Mouse (Mus musculus): ENCODE results near the gene Mrfap1. TPM values are rescaled to one million over a fixed set of nuclear protein-coding genes. Genes with fewer than 3 reads are reported as not detected.
A peak's percentile ranks its signal among the peaks of the same experiment; 100 is the strongest.
"Not testable (repeated sequence)": the region's sequence is repeated elsewhere in the genome, so short reads cannot be mapped to it uniquely, and the experiment has no call there.

Mrfap1 gene
- 279 and 318 TPM in 2 replicates for polyA plus RNA-seq (2015; fragmentation: Nextera tagmentation; extraction: Ambion mirVana)

DNA sequence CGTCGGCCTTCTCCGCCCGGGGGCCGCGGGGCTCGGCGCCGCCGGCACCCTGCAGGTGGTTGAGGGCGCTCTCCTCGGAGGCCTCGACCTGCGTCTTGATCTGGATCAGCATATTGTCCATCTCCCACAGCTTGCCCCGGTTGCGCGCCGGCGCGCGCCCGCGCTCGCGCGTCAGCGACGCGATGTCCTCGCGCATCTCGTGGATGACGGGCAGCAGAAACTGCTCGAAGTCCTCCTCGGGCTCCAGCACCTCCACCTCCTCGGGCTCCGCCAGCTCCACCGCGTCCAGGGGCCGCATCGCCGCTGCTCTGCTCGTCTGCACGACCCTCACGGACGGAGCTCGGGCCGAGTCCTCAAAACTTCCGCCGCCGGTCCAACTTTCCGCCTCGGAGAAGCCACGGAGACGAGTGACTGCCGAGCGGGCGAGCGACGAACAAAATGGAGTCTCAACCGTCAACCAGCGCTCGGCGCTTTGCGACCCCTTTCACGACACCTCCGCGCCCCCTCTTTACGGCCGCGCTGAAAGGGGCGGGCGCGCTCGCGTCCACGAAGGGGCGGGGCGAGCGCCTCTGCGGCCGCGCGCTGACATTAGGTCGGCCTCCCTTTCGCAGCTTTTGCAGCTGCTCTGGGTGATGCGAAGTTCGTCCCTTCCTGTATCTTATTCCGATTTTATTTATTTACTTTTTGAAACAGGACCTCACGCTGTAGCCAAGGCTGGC lies at the start of gene Mrfap1:
Mrfap1 (minus strand) TSS at position 477 of the 719 bp plus-strand sequence.
- Histone ChIP-seq H3K27ac (replicated peaks) (peak within 1 kb of the TSS; percentile 96), H3K9ac (peak within 1 kb of the TSS; percentile 88), H3K36me3 (peaks cover 20% of the 10 kb centered on the region), H3K4me1 (peaks cover 13% of the 10 kb centered on the region), H3K4me3 (peak within 1 kb of the TSS; percentile 61), H3K4me2 (peak within 1 kb of the TSS; percentile 70)
- ATAC-seq (ENCODE audit: extremely low read depth, insufficient number of reproducible peaks, low FRiP score, low TSS enrichment), result peak; percentile 68
- under 1% methylated on average over 90 of the region's 90 CpGs for WGBS
- H3K9me3 ChIP-seq; H3K27me3 ChIP-seq (replicated peaks): not testable (repeated sequence)

DNA sequence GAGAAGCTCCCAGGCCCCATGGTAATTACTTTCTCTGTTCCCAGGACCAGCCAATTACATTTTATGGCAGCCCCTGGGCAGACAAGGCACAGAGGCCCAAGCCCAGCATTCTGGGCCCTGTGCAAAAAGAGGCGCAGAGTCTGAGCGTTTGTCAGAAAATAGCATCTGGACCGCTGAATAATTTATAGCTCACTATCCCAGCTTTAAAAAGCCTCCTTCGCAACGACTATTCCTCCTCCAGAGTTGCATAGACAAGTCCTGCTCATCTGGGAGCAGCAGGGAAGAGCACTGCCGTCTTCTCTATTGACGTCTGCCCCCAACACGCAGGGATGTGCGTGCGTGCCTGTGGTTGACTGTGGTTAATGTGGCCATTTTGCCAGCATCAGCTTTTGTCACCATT lies 47.9 kb upstream of the Mrfap1 start:
- Histone ChIP-seq H3K9ac (no peak overlapping the region), H3K4me1 (no peaks in the 10 kb centered on the region), H3K27me3 (replicated peaks) (peaks cover 12% of the 10 kb centered on the region), H3K9me3 (no peaks in the 10 kb centered on the region), H3K4me3 (no peak overlapping the region), H3K27ac (replicated peaks) (no peak overlapping the region), H3K4me2 (no peak overlapping the region), H3K36me3 (no peaks in the 10 kb centered on the region)
- ATAC-seq (ENCODE audit: extremely low read depth, insufficient number of reproducible peaks, low FRiP score, low TSS enrichment), result no peak
- 78% methylated on average over 10 of the region's 10 CpGs for WGBS

DNA sequence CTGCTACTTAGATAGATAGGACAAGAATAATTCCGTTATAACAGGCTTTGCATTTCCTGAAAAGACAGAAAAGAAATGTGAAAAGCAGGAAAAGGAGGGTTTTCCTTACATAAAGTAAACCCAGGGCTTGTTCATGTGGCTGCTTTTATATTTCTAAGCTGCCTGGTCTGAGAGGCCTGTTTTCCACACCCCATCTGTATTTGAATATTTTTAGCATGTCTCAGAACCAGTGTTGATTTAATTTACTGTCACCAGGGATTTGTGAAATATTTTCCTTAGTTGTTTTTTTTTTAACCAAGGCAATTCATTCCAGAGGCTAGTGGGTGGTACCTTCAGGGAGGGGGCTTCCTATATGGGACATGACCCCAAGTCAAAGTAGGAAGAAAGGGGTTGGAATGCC lies 45.1 kb upstream of the Mrfap1 start:
- H3K4me2 ChIP-seq, result no peak overlapping the region
- no peak overlapping the region for H3K27ac ChIP-seq (replicated peaks)
- H3K9me3 ChIP-seq, result no peaks in the 10 kb centered on the region
- H3K4me1 ChIP-seq, result no peaks in the 10 kb centered on the region
- no peak overlapping the region for H3K9ac ChIP-seq
- WGBS, result 43% methylated on average over 1 of the region's 1 CpGs
- no peak for ATAC-seq (ENCODE audit: extremely low read depth, insufficient number of reproducible peaks, low FRiP score, low TSS enrichment)
- no peaks in the 10 kb centered on the region for H3K36me3 ChIP-seq
- 0 out of 2 replicates have a peak, but pooled peaks cover 7% of the 10 kb centered on the region for H3K27me3 ChIP-seq (replicated peaks)
- no peak overlapping the region for H3K4me3 ChIP-seq

DNA sequence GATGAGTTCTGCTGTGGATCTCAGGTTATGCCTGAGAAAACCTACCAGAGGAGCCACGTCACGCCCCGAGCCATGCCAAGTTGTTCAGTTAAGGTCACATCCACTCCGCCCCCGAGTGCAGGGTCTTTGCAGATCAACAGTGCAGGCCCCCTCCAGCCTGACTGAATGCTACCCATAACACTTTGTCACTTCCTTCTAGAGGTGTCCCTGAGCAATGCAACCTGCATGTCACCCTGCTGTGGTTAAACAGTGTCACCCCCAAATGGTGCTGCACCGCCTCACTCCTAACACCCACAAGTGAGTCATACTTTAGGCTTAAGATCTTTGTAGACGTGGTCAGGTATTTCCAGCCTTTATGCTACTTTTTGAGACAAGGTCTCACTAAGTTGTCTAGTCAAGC lies 43.5 kb upstream of the Mrfap1 start:
- Histone ChIP-seq H3K9me3 (no peaks in the 10 kb centered on the region), H3K27me3 (replicated peaks) (0 out of 2 replicates have a peak, but pooled peaks cover 10% of the 10 kb centered on the region), H3K4me2 (no peak overlapping the region), H3K4me1 (no peaks in the 10 kb centered on the region), H3K27ac (replicated peaks) (no peak overlapping the region), H3K36me3 (no peaks in the 10 kb centered on the region), H3K4me3 (no peak overlapping the region), H3K9ac (no peak overlapping the region)
- ATAC-seq (ENCODE audit: extremely low read depth, insufficient number of reproducible peaks, low FRiP score, low TSS enrichment), result no peak
- 66% methylated on average over 7 of the region's 7 CpGs for WGBS

DNA sequence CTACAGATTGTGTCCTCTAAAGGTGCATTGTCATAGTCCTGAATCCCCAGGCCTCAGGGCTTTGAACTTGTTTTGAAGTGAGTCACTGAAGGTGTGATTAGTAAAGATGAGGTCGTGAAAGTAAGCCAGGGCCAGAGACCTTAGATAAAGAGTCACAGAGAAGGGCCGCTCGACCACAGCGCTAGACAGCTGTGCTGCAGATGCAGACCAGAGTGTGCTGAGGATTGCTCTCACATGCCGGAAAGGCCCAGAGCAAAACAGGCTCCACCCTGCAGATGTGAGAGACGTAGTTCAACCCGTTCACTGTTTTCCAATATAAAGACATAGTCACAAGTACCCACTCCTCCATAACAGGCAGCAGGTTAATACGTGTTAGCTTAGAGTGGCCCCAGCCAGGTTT lies 43.0 kb upstream of the Mrfap1 start:
- no peak for ATAC-seq (ENCODE audit: extremely low read depth, insufficient number of reproducible peaks, low FRiP score, low TSS enrichment)
- Histone ChIP-seq H3K9me3 (no peaks in the 10 kb centered on the region), H3K27ac (replicated peaks) (no peak overlapping the region), H3K9ac (no peak overlapping the region), H3K4me2 (no peak overlapping the region), H3K27me3 (replicated peaks) (peaks cover 12% of the 10 kb centered on the region; the same call in 1 of the 2 replicates), H3K4me3 (no peak overlapping the region), H3K4me1 (no peaks in the 10 kb centered on the region), H3K36me3 (no peaks in the 10 kb centered on the region)
- 45% methylated on average over 8 of the region's 8 CpGs for WGBS

DNA sequence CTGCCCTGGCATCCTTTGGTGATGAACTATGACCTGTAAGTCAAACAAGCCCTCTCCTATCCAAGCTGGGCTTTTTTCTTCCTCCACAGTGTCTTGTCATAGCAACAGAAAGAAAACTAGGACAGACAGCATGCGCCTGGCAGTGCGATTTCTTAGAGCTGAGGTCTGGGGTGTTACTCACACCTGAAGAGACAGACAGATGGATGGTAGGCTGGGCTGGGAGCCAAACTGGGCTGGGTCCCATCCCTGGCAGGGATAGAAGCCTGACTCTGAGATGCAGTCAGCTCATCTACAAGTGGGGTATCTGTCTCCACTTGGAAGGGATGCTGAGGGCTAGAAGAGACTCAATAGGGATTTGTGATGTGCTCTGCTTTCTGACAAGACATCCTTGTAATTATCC lies 42.5 kb upstream of the Mrfap1 start:
- no peak for ATAC-seq (ENCODE audit: extremely low read depth, insufficient number of reproducible peaks, low FRiP score, low TSS enrichment)
- Histone ChIP-seq H3K27ac (replicated peaks) (no peak overlapping the region), H3K4me2 (no peak overlapping the region), H3K4me3 (no peak overlapping the region), H3K27me3 (replicated peaks) (peaks cover 15% of the 10 kb centered on the region; the same call in 1 of the 2 replicates), H3K4me1 (no peaks in the 10 kb centered on the region), H3K9ac (no peak overlapping the region), H3K9me3 (no peaks in the 10 kb centered on the region), H3K36me3 (no peaks in the 10 kb centered on the region)
- 58% methylated on average over 2 of the region's 2 CpGs for WGBS

DNA sequence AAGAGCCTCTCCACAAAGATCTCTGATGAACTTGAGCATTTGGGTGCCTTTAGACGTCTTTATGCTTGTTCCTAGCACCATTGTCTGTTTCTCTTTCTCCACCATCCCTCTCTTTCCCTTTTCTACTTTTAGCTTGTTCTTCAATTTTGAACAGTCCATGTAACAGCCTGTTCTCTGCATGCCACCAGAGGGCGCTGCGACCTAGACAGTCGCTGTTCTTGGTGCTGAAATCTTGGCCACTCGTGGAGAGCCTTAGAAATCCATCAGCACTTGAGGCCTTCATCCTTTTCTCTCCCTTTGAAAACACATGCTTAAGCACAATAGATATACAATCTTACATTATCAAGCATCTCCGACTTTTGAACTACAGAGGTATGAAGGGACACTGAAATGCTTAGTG lies 39.4 kb upstream of the Mrfap1 start:
- no peaks in the 10 kb centered on the region for H3K9me3 ChIP-seq
- no peak for ATAC-seq (ENCODE audit: extremely low read depth, insufficient number of reproducible peaks, low FRiP score, low TSS enrichment)
- no peak overlapping the region for H3K4me3 ChIP-seq
- peaks cover 23% of the 10 kb centered on the region for H3K27me3 ChIP-seq (replicated peaks)
- no peaks in the 10 kb centered on the region for H3K36me3 ChIP-seq
- H3K9ac ChIP-seq, result no peak overlapping the region
- H3K4me2 ChIP-seq, result no peak overlapping the region
- H3K4me1 ChIP-seq, result peaks cover 2% of the 10 kb centered on the region
- no peak overlapping the region for H3K27ac ChIP-seq (replicated peaks)
- WGBS, result 2% methylated on average over 6 of the region's 6 CpGs

DNA sequence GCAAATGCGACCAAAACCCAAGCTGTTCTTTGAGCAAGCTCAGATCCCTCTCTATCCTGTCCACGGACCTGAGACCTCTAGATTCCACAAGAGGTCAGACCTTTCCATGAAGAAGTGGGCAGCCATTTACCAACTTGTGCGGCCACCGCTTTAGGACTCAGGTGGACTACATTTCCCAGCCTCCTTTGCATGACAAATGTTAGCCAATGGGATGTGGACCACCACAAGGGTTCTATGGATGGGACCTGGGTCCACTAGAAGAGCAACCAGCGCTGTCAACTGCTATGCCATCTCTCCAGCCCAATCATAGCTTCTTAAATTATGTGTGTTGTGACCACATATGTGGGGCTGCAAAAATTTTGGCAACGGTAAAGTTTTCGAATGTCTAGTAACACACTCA lies 34.7 kb upstream of the Mrfap1 start:
- no peak for ATAC-seq (ENCODE audit: extremely low read depth, insufficient number of reproducible peaks, low FRiP score, low TSS enrichment)
- 53% methylated on average over 7 of the region's 7 CpGs for WGBS
- Histone ChIP-seq H3K4me2 (peak overlapping the region; percentile 83), H3K27ac (replicated peaks) (no peak overlapping the region), H3K27me3 (replicated peaks) (peaks cover 12% of the 10 kb centered on the region), H3K9me3 (no peaks in the 10 kb centered on the region), H3K4me1 (peaks cover 18% of the 10 kb centered on the region), H3K9ac (no peak overlapping the region), H3K36me3 (peaks cover 13% of the 10 kb centered on the region), H3K4me3 (no peak overlapping the region)

DNA sequence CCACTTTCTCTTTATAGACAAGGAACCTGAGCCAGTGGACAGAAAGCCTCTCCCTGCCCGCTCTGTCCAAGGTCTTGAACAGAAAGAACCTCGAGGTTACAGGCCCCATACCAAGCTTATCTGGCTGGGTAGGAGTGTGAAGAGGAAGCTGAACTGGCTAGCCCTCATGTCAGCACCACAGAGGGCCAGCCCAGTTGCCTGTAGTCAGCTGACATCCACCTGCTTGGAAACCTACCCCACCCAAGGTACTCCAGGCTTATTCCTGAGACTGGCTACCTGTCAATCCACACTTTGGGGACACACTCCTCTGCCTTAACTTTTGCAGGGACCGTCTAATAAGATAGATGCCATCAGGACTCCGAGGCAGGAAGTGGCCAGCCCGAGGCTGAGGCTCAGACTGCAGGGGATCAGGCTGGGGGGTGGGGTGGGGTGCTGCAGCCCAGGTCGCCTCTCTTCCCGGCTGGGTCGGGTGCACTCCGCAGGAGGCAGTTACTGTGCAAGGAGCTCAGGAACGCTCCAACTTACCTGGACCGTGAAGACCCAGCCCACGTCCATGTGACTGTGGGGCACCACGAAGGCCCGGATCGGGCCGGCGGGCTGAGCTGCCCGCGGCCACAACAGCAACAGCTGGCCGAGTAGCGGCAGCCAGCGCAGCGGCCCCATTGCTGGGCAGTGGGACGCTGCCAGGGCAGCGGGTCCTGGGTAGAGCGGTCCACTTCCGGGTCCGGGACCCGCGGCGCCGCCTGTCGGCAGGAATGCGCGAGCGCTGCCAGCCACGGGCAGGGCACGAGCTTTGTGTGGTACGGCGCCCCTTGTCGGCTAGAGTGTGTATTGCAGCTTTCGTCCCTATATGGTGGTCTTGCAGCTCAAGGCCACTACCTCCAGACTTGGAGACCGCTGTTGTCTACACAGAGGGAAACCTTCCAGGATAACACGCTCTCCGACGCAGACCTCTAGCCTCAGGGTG lies 33.6 kb upstream of the Mrfap1 start, which contains the start of gene Man2b2:
Man2b2 (minus strand) TSS at position 741 of the 967 bp plus-strand sequence.
- Histone ChIP-seq H3K36me3 (peaks cover 21% of the 10 kb centered on the region), H3K27me3 (replicated peaks) (peaks cover 12% of the 10 kb centered on the region), H3K4me1 (peaks cover 18% of the 10 kb centered on the region), H3K27ac (replicated peaks) (peak within 1 kb of the TSS; percentile 38; the same call in 1 of the 2 replicates), H3K4me2 (peak within 1 kb of the TSS; percentile 83), H3K4me3 (peak within 1 kb of the TSS; percentile 68), H3K9me3 (no peaks in the 10 kb centered on the region), H3K9ac (peak within 1 kb of the TSS; percentile 81)
- WGBS, result 2% methylated on average over 46 of the region's 46 CpGs
- peak; percentile 71 for ATAC-seq (ENCODE audit: extremely low read depth, insufficient number of reproducible peaks, low FRiP score, low TSS enrichment)

DNA sequence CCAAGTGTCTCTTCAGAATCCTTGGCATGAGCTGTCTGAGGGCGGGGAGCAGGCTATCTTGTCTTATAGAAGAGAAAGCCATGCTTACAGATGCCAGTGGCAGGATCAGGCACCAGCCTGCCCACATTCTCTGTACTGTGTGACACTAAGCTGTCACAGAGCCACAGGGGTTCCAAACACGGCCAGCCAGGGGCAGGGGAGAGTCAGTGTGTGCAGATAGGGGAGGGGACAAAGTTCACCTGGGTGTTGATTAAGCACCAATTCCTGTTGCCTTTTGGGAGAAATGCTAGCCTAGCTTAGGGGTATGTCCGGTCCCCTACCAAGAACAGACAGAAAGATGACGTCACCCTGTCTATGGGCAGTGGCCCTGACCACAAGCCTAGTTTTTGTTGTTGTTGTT lies 32.5 kb upstream of the Mrfap1 start:
- no peak overlapping the region for H3K9ac ChIP-seq
- no peaks in the 10 kb centered on the region for H3K9me3 ChIP-seq
- H3K36me3 ChIP-seq, result peaks cover 28% of the 10 kb centered on the region
- ATAC-seq (ENCODE audit: extremely low read depth, insufficient number of reproducible peaks, low FRiP score, low TSS enrichment), result no peak
- H3K4me1 ChIP-seq, result peaks cover 18% of the 10 kb centered on the region
- no peak overlapping the region for H3K4me2 ChIP-seq
- 76% methylated on average over 4 of the region's 4 CpGs for WGBS
- peaks cover 8% of the 10 kb centered on the region; the same call in 1 of the 2 replicates for H3K27me3 ChIP-seq (replicated peaks)
- H3K27ac ChIP-seq (replicated peaks), result no peak overlapping the region
- H3K4me3 ChIP-seq, result no peak overlapping the region

DNA sequence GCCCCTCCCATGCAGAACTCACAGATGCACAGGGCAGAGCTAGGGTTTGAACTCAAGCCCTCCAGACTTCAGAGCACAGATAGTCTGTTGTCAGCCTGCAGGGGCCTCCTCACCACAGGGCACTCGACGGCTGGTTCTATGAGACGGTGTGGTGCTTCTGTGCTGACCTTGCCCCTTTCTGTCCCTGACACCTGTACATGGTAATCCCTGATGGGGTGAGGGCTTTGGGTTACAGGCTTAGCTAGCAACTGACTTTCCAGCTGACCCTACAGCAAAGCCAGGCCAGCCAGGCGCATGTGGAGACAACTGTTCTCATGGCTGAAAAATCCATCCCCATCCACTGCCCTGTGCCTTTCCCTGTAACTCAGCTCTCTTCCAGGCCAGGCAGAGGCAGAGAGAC lies 26.3 kb upstream of the Mrfap1 start:
- Histone ChIP-seq H3K36me3 (peaks cover 70% of the 10 kb centered on the region), H3K9me3 (no peaks in the 10 kb centered on the region), H3K27ac (replicated peaks) (no peak overlapping the region), H3K27me3 (replicated peaks) (no peaks in the 10 kb centered on the region), H3K4me1 (no peaks in the 10 kb centered on the region), H3K4me2 (no peak overlapping the region), H3K4me3 (no peak overlapping the region), H3K9ac (no peak overlapping the region)
- ATAC-seq (ENCODE audit: extremely low read depth, insufficient number of reproducible peaks, low FRiP score, low TSS enrichment), result no peak
- 92% methylated on average over 4 of the region's 4 CpGs for WGBS
